Mouse (Mus musculus): ENCODE results near the gene Trak1. TPM values are rescaled to one million over a fixed set of nuclear protein-coding genes. Genes with fewer than 3 reads are reported as not detected.

The Trak1 gene
- total RNA-seq, 1 experiment, result 18.9 TPM

DNA sequence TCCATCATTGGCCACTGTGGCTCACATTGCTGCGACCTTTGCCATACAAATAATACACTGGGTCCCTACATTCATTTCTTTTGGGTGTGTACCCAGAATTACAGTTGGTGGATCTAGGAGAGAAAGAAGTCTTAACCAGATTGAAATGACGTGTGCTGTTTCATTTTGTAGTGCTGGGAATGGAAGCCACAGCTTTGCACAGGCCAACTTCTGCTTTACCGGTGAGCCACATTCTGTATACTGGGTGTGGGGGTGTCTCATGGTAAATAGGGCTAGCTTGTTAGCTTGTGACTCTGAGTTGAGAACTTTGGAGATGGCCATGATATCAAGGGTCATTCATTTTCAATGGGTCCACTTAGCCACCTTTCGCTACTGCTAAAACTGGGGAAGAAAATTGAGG, 8.2 kb downstream of the Trak1 start:
- Histone ChIP-seq H3K4me1 (ENCODE audit: control insufficient read depth in 2 of 2, insufficient read depth in 2 of 2, low read length in 2 of 2, poor library complexity in 1 of 2) (peaks cover 14 to 39% of the 10 kb centered on the region in 2 experiments), H3K9me3 (ENCODE audit: control insufficient read depth, insufficient read depth, low read depth, low read length) (no peaks in the 10 kb centered on the region), H3K27ac (ENCODE audit: insufficient read depth, low read depth, low read length, poor library complexity, severe bottlenecking) (no peak overlapping the region), H3K4me3 (ENCODE audit: insufficient read depth in 1 of 2, low read depth in 1 of 2, low read length in 2 of 2, poor library complexity in 1 of 2, severe bottlenecking in 1 of 2) (no peak overlapping the region), H3K36me3 (ENCODE audit: control insufficient read depth, insufficient read depth, low read length, poor library complexity, severe bottlenecking) (no peaks in the 10 kb centered on the region; the same call in 1 of the 2 replicates), H3K9ac (ENCODE audit: insufficient read depth, low read depth, low read length, poor library complexity, severe bottlenecking) (no peak overlapping the region)
- DNase-seq (ENCODE audit: low read depth, low spot score), result no peak
- in situ Hi-C loops (cut with MboI; ENCODE audit: low sequenced_read_pairs in 2 of 2, unreplicated experiment in 2 of 2), result no loop called here
- TF ChIP-seq HCFC1 (IDR thresholded peaks at IDR 0.05; ENCODE audit: borderline replicate concordance, insufficient read depth, low read length), result no peak

DNA sequence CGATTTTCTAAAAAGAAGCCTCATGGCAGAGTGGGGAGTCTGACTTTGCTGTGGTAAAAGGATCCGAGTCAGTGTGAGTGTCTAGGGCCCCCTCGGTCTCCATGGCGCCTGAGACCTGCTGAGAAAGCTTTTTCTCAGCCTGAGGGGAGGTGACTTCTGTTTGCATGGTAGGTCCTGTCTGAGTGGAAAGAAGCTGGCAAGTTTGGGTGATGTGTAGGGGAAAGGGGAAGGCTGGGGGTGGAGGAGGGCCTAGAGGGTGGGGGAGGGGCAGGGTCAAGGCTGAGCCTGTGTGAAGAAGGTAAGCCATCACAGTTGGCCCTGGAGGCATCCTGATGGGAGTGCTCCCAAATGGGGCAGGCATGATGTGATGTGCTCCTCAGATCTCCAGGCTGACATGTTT, 12.0 kb downstream of the Trak1 start:
- Histone ChIP-seq H3K4me3 (ENCODE audit: insufficient read depth in 1 of 2, low read depth in 1 of 2, low read length in 2 of 2, poor library complexity in 1 of 2, severe bottlenecking in 1 of 2) (peak overlapping the region in 1 of 2 experiments; percentile 1; a peak in 1 of 4 replicates), H3K4me1 (ENCODE audit: control insufficient read depth in 2 of 2, insufficient read depth in 2 of 2, low read length in 2 of 2, poor library complexity in 1 of 2) (peaks cover 6 to 34% of the 10 kb centered on the region in 2 experiments; a peak in 3 of 4 replicates), H3K9me3 (ENCODE audit: control insufficient read depth, insufficient read depth, low read depth, low read length) (no peaks in the 10 kb centered on the region), H3K36me3 (ENCODE audit: control insufficient read depth, insufficient read depth, low read length, poor library complexity, severe bottlenecking) (peaks cover 3% of the 10 kb centered on the region; the same call in 1 of the 2 replicates), H3K9ac (ENCODE audit: insufficient read depth, low read depth, low read length, poor library complexity, severe bottlenecking) (no peak overlapping the region), H3K27ac (ENCODE audit: insufficient read depth, low read depth, low read length, poor library complexity, severe bottlenecking) (peak overlapping the region; percentile 14; the same call in 1 of the 2 replicates)
- no peak for DNase-seq (ENCODE audit: low read depth, low spot score)
- in situ Hi-C loops (cut with MboI; ENCODE audit: low sequenced_read_pairs in 2 of 2, unreplicated experiment in 2 of 2), result no loop called here
- TF ChIP-seq CHD2 (IDR thresholded peaks at IDR 0.05; ENCODE audit: low read depth, low read length), result no peak
- 0 out of 2 replicates have a peak, but pooled peaks have one; percentile 12 for TF ChIP-seq MAFK (IDR thresholded peaks at IDR 0.05; ENCODE audit: insufficient read depth, low read depth, low read length)
- TF ChIP-seq ZNF384 (IDR thresholded peaks at IDR 0.05; ENCODE audit: low read depth, low read length), result no peak

DNA sequence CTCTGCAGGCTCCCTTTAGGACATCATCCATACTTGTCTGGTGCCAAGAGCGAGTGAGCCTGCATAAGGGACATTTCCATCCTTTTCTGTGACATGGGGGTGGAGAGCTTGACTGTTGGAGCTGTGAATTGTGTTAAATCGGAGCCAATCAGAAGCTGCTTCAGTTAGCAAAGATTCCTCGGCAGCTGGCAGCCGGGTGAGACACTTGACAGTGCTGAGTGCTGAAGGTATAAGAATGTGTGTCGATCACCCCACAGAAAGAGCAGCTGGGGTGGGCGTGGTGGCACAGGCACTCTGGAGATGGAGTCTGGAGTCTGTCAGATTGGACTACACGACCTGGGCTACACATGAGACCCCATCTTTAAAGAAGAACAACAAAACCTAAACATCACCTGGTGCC, 13.2 kb downstream of the Trak1 start:
- Histone ChIP-seq H3K9me3 (ENCODE audit: control insufficient read depth, insufficient read depth, low read depth, low read length) (no peaks in the 10 kb centered on the region), H3K4me3 (ENCODE audit: insufficient read depth in 1 of 2, low read depth in 1 of 2, low read length in 2 of 2, poor library complexity in 1 of 2, severe bottlenecking in 1 of 2) (no peak overlapping the region), H3K27ac (ENCODE audit: insufficient read depth, low read depth, low read length, poor library complexity, severe bottlenecking) (no peak overlapping the region), H3K9ac (ENCODE audit: insufficient read depth, low read depth, low read length, poor library complexity, severe bottlenecking) (no peak overlapping the region), H3K4me1 (ENCODE audit: control insufficient read depth in 2 of 2, insufficient read depth in 2 of 2, low read length in 2 of 2, poor library complexity in 1 of 2) (peaks cover 8 to 40% of the 10 kb centered on the region in 2 experiments), H3K36me3 (ENCODE audit: control insufficient read depth, insufficient read depth, low read length, poor library complexity, severe bottlenecking) (peaks cover 3% of the 10 kb centered on the region; the same call in 1 of the 2 replicates)
- no peak for TF ChIP-seq ZC3H11A (IDR thresholded peaks at IDR 0.05; ENCODE audit: borderline replicate concordance, low read depth, low read length)
- no peak for TF ChIP-seq ZNF384 (IDR thresholded peaks at IDR 0.05; ENCODE audit: low read depth, low read length)
- no peak for TF ChIP-seq HCFC1 (IDR thresholded peaks at IDR 0.05; ENCODE audit: borderline replicate concordance, insufficient read depth, low read length)
- TF ChIP-seq MAFK (IDR thresholded peaks at IDR 0.05; ENCODE audit: insufficient read depth, low read depth, low read length), result no peak
- TF ChIP-seq CHD2 (IDR thresholded peaks at IDR 0.05; ENCODE audit: low read depth, low read length), result no peak
- in situ Hi-C loops (cut with MboI; ENCODE audit: low sequenced_read_pairs in 2 of 2, unreplicated experiment in 2 of 2), result no loop called here
- no peak for DNase-seq (ENCODE audit: low read depth, low spot score)

DNA sequence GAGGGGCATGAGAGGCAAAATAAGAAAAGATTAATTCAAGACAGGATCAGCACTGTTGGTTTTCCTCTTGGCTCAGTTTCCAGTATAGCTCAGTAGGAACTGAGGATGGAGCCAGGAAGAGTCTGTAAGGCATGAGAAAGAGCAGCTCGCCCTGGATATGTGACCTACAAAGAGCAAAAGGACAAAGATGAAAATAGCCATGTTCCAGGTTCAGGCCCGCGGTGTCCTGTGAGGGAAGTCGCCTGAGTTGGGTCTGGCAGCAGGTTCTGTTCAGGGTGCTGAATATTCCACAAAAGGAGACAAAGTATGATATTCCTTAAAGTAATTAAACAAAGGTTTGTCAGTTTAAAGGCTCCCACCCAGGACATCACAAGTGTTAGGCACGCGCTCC, 14.5 kb downstream of the Trak1 start:
- Histone ChIP-seq H3K9ac (ENCODE audit: insufficient read depth, low read depth, low read length, poor library complexity, severe bottlenecking) (no peak overlapping the region), H3K36me3 (ENCODE audit: control insufficient read depth, insufficient read depth, low read length, poor library complexity, severe bottlenecking) (peaks cover 3% of the 10 kb centered on the region; the same call in 1 of the 2 replicates), H3K4me3 (ENCODE audit: insufficient read depth in 1 of 2, low read depth in 1 of 2, low read length in 2 of 2, poor library complexity in 1 of 2, severe bottlenecking in 1 of 2) (no peak overlapping the region), H3K4me1 (ENCODE audit: control insufficient read depth in 2 of 2, insufficient read depth in 2 of 2, low read length in 2 of 2, poor library complexity in 1 of 2) (peaks cover 10 to 47% of the 10 kb centered on the region in 2 experiments; a peak in 3 of 4 replicates), H3K9me3 (ENCODE audit: control insufficient read depth, insufficient read depth, low read depth, low read length) (no peaks in the 10 kb centered on the region), H3K27ac (ENCODE audit: insufficient read depth, low read depth, low read length, poor library complexity, severe bottlenecking) (no peak overlapping the region)
- TF ChIP-seq HCFC1 (IDR thresholded peaks at IDR 0.05; ENCODE audit: borderline replicate concordance, insufficient read depth, low read length) (no peak), CHD2 (IDR thresholded peaks at IDR 0.05; ENCODE audit: low read depth, low read length) (no peak), ZC3H11A (IDR thresholded peaks at IDR 0.05; ENCODE audit: borderline replicate concordance, low read depth, low read length) (no peak), MAFK (IDR thresholded peaks at IDR 0.05; ENCODE audit: insufficient read depth, low read depth, low read length) (no peak), ZNF384 (IDR thresholded peaks at IDR 0.05; ENCODE audit: low read depth, low read length) (no peak)
- in situ Hi-C loops (cut with MboI; ENCODE audit: low sequenced_read_pairs in 2 of 2, unreplicated experiment in 2 of 2), result no loop called here
- no peak for DNase-seq (ENCODE audit: low read depth, low spot score)

Data from ES-E14 (cell line).